Mouse (Mus musculus) kidney, adult 2 months (tissue): ENCODE data around the gene Cc2d1a. TPM values are rescaled to one million over a fixed set of nuclear protein-coding genes. Genes with fewer than 3 reads are reported as not detected.
A peak's percentile ranks its signal among the peaks of the same experiment; 100 is the strongest.

ENCODE experiments used
- DNase-seq: peaks from one replicate; pipeline ENCODE4 v3.0.0; 2021
- H3K27ac ChIP-seq: fragments of 200-500 bp; 2 replicates; pipeline ENCODE4 v1.5.1; 2012; ENCODE audit warnings: low read depth, low read length, control low read depth, inconsistent platforms; ENCODE audit not compliant: insufficient read depth
- H3K27me3 ChIP-seq: fragments of 200-500 bp; replicated peaks from 2 replicates; pipeline ENCODE4 v1.6.1; 2012; ENCODE audit warnings: mild to moderate bottlenecking, moderate library complexity, low read length, inconsistent platforms; ENCODE audit not compliant: control insufficient read depth, insufficient read depth
- H3K36me3 ChIP-seq: fragments of 200-500 bp; 2 replicates; pipeline ENCODE4 v1.6.1; 2012; ENCODE audit warnings: mild to moderate bottlenecking, moderate library complexity, low read length, inconsistent platforms; ENCODE audit not compliant: control insufficient read depth, insufficient read depth
- H3K4me1 ChIP-seq: fragments of 200-500 bp; 2 replicates; pipeline ENCODE4 v1.6.1; 2011; ENCODE audit warnings: low read length; ENCODE audit not compliant: control insufficient read depth, insufficient read depth
- H3K4me3 ChIP-seq: fragments of 200-500 bp; 2 replicates; pipeline ENCODE4 v1.5.1; 2011; ENCODE audit warnings: mild to moderate bottlenecking, low read depth, low read length, control low read depth; ENCODE audit not compliant: insufficient read depth
- CTCF ChIP-seq: fragments of 200-500 bp; conservative IDR thresholded peaks from 2 replicates; pipeline ENCODE4 v1.5.1; 2011; ENCODE audit warnings: low read depth, mild to moderate bottlenecking, control low read depth, low read length, moderate library complexity, mixed read lengths; ENCODE audit not compliant: insufficient read depth, insufficient read length
- POLR2A ChIP-seq: fragments of 200-500 bp; IDR thresholded peaks from one replicate; pipeline ENCODE4 v1.6.1; 2011; ENCODE audit warnings: low read depth, low read length, control low read depth
- WGBS: fragments of 180-500 bp; shearing (Covaris S2); methylation state at CpG from one replicate; pipeline ENCODE4 v1.1.7; 2018; 5-methylcytosine and 5-hydroxymethylcytosine counted together
- polyA plus RNA-seq: library from polyadenylated mRNA; depleted of rRNA; stranded (reverse); fragments of >200 nt; gene quantifications from 2 replicates; pipeline ENCODE4 v1.2.3, GENCODE M21; 2012

The Cc2d1a gene
- polyA plus RNA-seq, 1 experiment: 24.1 TPM

DNA sequence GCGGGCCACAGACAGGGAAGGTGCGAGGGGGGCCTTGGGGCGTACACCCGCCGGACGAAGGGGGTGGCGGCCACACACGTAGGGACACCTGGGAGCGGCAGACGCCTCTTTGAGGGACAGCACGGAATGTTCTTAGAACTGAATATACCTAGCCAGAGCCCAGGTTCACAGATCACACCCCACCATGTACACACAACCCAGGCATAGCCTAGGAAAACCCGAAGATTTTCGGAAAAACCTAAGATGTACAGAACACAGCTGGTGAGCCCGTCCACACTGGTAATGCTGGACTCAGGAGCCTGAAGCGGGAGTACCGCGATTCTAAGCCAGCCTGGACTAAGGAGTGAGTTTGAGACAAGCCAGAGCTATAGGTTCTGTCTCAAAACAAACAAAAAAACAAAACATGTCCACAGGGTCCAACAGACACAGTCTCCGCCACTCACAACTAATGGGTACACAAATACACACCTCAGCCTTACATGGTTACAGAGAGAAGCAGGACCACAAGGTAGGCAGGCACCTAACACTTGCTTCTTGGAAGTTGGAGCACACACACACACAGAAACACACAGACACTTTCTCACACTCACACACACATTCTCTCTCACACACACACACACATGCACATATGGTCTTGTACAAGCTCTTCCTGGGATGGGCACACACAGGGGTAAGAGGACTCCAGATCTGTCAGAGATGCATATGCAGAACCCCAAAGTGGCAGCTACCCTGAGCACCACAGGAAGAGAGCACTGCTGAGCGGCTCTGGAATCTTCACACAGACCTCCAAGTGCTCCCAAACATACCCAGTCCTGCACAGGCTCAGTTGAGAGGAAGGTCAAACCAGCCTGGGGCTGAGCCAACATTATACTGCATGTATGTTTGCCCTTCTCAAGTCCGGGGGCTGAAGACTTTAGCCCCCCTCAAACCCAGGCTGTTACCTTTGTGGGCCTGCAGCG, 36.6 kb upstream of the Cc2d1a start:
- WGBS: 24% methylated on average over 21 of the region's 21 CpGs

GRCm38 (mm10) chr8:84183261-84184084, 35.7 kb upstream of the Cc2d1a start:
- Histone ChIP-seq H3K4me1 (no peaks in the 10 kb centered on the region; the same call in 1 of the 2 replicates), H3K36me3 (no peaks in the 10 kb centered on the region), H3K27ac (no peak overlapping the region), H3K27me3 (no peaks in the 10 kb centered on the region), H3K4me3 (peak overlapping the region; percentile 58)
- DNase-seq: no peak
- TF ChIP-seq POLR2A (no peak), CTCF (no peak)
- WGBS: 2% methylated on average over 77 of the region's 87 CpGs

More for the DNA sequence above, 36.6 kb upstream of the Cc2d1a start:
- no peaks in the 10 kb centered on the region for H3K36me3 ChIP-seq
- no peaks in the 10 kb centered on the region for H3K27me3 ChIP-seq
- DNase-seq: no peak
- no peak overlapping the region for H3K27ac ChIP-seq
- H3K4me1 ChIP-seq: no peaks in the 10 kb centered on the region; the same call in 1 of the 2 replicates
- TF ChIP-seq POLR2A (no peak), CTCF (no peak)
- H3K4me3 ChIP-seq: peak overlapping the region; percentile 58

DNA sequence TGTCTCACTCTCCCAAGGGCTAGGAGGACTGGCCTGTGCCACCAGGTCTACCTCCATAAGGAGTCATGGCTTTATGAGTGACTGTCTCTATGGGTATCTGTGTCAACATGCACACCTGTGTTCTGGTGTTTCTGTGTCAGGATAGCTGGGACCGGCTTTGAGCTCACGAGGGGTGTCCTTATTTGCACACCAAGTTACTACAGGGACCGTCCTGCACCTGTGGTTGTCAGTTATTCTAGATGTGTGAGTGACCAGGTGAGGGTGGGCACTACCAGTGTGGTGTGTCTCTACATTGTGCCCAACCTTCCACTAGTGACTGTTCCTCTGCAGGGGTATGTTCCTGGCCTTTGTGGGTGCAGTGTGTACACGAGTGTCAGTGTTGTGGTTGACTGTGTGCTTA, 35.1 kb upstream of the Cc2d1a start:
- H3K4me1 ChIP-seq: no peaks in the 10 kb centered on the region; the same call in 1 of the 2 replicates
- DNase-seq: no peak
- H3K36me3 ChIP-seq: no peaks in the 10 kb centered on the region
- H3K27me3 ChIP-seq: no peaks in the 10 kb centered on the region
- no peak for TF ChIP-seq CTCF
- TF ChIP-seq POLR2A: no peak
- H3K4me3 ChIP-seq: no peak overlapping the region
- 68% methylated on average over 4 of the region's 4 CpGs for WGBS
- no peak overlapping the region for H3K27ac ChIP-seq

- H3K4me3 ChIP-seq: no peak overlapping the region
- H3K27me3 ChIP-seq: no peaks in the 10 kb centered on the region
- H3K4me1 ChIP-seq: no peaks in the 10 kb centered on the region; the same call in 1 of the 2 replicates
- TF ChIP-seq CTCF: no peak
- no peak for TF ChIP-seq POLR2A
- H3K27ac ChIP-seq: no peak overlapping the region
- H3K36me3 ChIP-seq: no peaks in the 10 kb centered on the region
- DNase-seq: peak; percentile 20
- 15% methylated on average over 16 of the region's 16 CpGs for WGBS
These were observed 32.9 kb upstream of the Cc2d1a start for GRCm38 (mm10) chr8:84180530-84181190.

- TF ChIP-seq CTCF (no peak), POLR2A (no peak)
- H3K4me1 ChIP-seq: no peaks in the 10 kb centered on the region; the same call in 1 of the 2 replicates
- no peaks in the 10 kb centered on the region for H3K36me3 ChIP-seq
- H3K27ac ChIP-seq: no peak overlapping the region
- no peak overlapping the region for H3K4me3 ChIP-seq
- no peak for DNase-seq
- no peaks in the 10 kb centered on the region for H3K27me3 ChIP-seq
- 65% methylated on average over 4 of the region's 4 CpGs for WGBS
These were observed 32.2 kb upstream of the Cc2d1a start for GRCm38 (mm10) chr8:84179946-84180345.

- TF ChIP-seq POLR2A (no peak), CTCF (no peak)
- Histone ChIP-seq H3K27me3 (no peaks in the 10 kb centered on the region), H3K36me3 (no peaks in the 10 kb centered on the region), H3K27ac (no peak overlapping the region), H3K4me1 (no peaks in the 10 kb centered on the region), H3K4me3 (no peak overlapping the region)
- DNase-seq: no peak
- 80% methylated on average over 8 of the region's 8 CpGs for WGBS
These were observed 30.9 kb upstream of the Cc2d1a start for GRCm38 (mm10) chr8:84178592-84178991.

- WGBS: 85% methylated on average over 3 of the region's 3 CpGs
- no peaks in the 10 kb centered on the region for H3K4me1 ChIP-seq
These were observed 29.7 kb upstream of the Cc2d1a start for GRCm38 (mm10) chr8:84177405-84177804.

More at GRCm38 (mm10) chr8:84177405-84177804, 29.7 kb upstream of the Cc2d1a start:
- H3K27ac ChIP-seq: no peak overlapping the region
- TF ChIP-seq POLR2A (no peak), CTCF (no peak)
- no peaks in the 10 kb centered on the region for H3K27me3 ChIP-seq
- DNase-seq: no peak
- H3K36me3 ChIP-seq: no peaks in the 10 kb centered on the region
- H3K4me3 ChIP-seq: no peak overlapping the region
